Mouse (Mus musculus) T-helper 17 cell (primary cell): ENCODE measurements at regions not wholly inside any gene's neighbourhood (a gene's known extent, or its start where the extent isn't known, plus 50 kb on each side); places are given as distances from the start of the nearest gene placed in this dataset.

Experiments used
- in situ Hi-C, 2 experiments: fragments of 300-600 bp; cut with MboI, MseI; formaldehyde crosslinking; loops; 1 replicate in 1 of 2; 2 replicates in 1 of 2; pipeline ENCODE4 v1.15.1; 2025; ENCODE audit warnings: high pct_unique_total_duplicates in 2 of 2

- in situ Hi-C loops, result no loop called here
Observed at GRCm38 (mm10) chrX:143462632-143463031, 55.8 kb upstream of the Pak3 start.

GRCm38 (mm10) chrX:143448636-143449346, 54.7 kb upstream of the Chrdl1 start:
- in situ Hi-C loops, result loop anchor here (5.0 kb wide), 3 partner anchors 346 to 631 kb away; partner anchors contain the start of gene Rtl9 (in 1 of the 2)

- in situ Hi-C loops, result loop anchor here (5.0 kb wide), 2 partner anchors 247 to 622 kb away; no protein-coding TSS in a partner anchor
Observed at GRCm38 (mm10) chrX:143444581-143444980, 50.5 kb upstream of the Chrdl1 start.
